Mouse (Mus musculus) embryonic facial prominence, embryonic 10.5 days (tissue): Measurements from ENCODE around the gene Tnni2. TPM values are rescaled to one million over a fixed set of nuclear protein-coding genes. Genes with fewer than 3 reads are reported as not detected.

Experiments used
- DNase-seq: peaks from one replicate; pipeline ENCODE4 v3.0.0-alpha.2; 2017; ENCODE audit warnings: low spot score
- H3K27ac ChIP-seq: fragments of 300-500 bp; sonication (generic); replicated peaks from 2 replicates; pipeline ENCODE4 v1.5.1; 2016; ENCODE audit warnings: mild to moderate bottlenecking
- H3K27me3 ChIP-seq: fragments of 300-500 bp; sonication (generic); replicated peaks from 2 replicates; pipeline ENCODE4 v1.6.1; 2016; ENCODE audit warnings: low read depth, mild to moderate bottlenecking; ENCODE audit not compliant: poor library complexity, severe bottlenecking
- H3K36me3 ChIP-seq: fragments of 300-500 bp; sonication (generic); replicated peaks from 2 replicates; pipeline ENCODE4 v1.6.1; 2016; ENCODE audit warnings: mild to moderate bottlenecking, moderate library complexity
- H3K4me1 ChIP-seq: fragments of 300-500 bp; sonication (generic); 2 replicates; pipeline ENCODE4 v1.6.1; 2016
- H3K4me3 ChIP-seq: fragments of 300-500 bp; sonication (generic); 2 replicates; pipeline ENCODE4 v1.5.1; 2016; ENCODE audit warnings: mild to moderate bottlenecking, moderate library complexity
- H3K9me3 ChIP-seq: fragments of 300-500 bp; sonication (generic); 2 replicates; pipeline ENCODE4 v1.6.1; 2016; ENCODE audit warnings: mild to moderate bottlenecking
- WGBS: fragments of 180-500 bp; shearing (Covaris S2); methylation state at CpG from one replicate; pipeline ENCODE4 v1.1.7; 2016; 5-methylcytosine and 5-hydroxymethylcytosine counted together
- polyA plus RNA-seq: library from polyadenylated mRNA; unstranded; fragments of >200 nt; fragmentation: Nextera tagmentation; extraction: Ambion mirVana; gene quantifications from 2 replicates; pipeline ENCODE4 v1.2.1, GENCODE M21; 2016

Gene Tnni2
- polyA plus RNA-seq, 1 experiment from 2014 or later: 1.7 TPM

- 83% methylated on average over 3 of the region's 3 CpGs for WGBS
- no peaks in the 10 kb centered on the region for H3K9me3 ChIP-seq
These were observed 32.0 kb upstream of the Tnni2 start for GRCm38 (mm10) chr7:142409603-142410002.

GRCm38 (mm10) chr7:142413285-142413684 is 28.3 kb upstream of the Tnni2 start:
- H3K36me3 ChIP-seq: no peaks in the 10 kb centered on the region
- no peaks in the 10 kb centered on the region for H3K4me1 ChIP-seq
- no peak overlapping the region for H3K4me3 ChIP-seq
- no peak overlapping the region for H3K27ac ChIP-seq
- DNase-seq: no peak
- no peaks in the 10 kb centered on the region for H3K9me3 ChIP-seq
- 93% methylated on average over 6 of the region's 6 CpGs for WGBS
- no peaks in the 10 kb centered on the region for H3K27me3 ChIP-seq

More at GRCm38 (mm10) chr7:142409603-142410002, 32.0 kb upstream of the Tnni2 start:
- Histone ChIP-seq H3K27me3 (no peaks in the 10 kb centered on the region), H3K4me1 (no peaks in the 10 kb centered on the region), H3K4me3 (no peak overlapping the region), H3K36me3 (no peaks in the 10 kb centered on the region), H3K27ac (no peak overlapping the region)
- no peak for DNase-seq

DNA sequence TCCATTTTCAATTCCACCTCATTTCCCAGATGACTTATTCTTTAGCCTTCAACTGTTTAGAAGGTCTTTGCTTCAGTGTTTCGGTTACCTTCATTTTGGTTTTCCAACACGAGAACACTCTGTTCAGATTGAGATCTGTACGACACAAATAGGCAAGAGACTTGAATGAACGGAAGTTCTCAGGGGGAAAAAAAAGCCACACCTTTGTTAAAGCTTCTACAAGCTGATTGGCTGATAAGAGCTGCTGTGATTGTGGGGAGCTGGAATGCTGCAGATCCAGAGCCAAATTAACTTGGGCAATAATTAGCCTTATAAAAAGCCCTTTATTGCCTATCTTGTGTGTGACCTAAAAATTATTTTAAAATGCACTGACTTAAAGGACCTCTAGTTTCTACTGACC is 26.3 kb upstream of the Tnni2 start:
- H3K27ac ChIP-seq: no peak overlapping the region
- H3K9me3 ChIP-seq: no peaks in the 10 kb centered on the region
- no peaks in the 10 kb centered on the region for H3K36me3 ChIP-seq
- H3K27me3 ChIP-seq: no peaks in the 10 kb centered on the region
- no peak for DNase-seq
- H3K4me3 ChIP-seq: no peak overlapping the region
- no peaks in the 10 kb centered on the region for H3K4me1 ChIP-seq
- WGBS: 61% methylated on average over 4 of the region's 4 CpGs

DNA sequence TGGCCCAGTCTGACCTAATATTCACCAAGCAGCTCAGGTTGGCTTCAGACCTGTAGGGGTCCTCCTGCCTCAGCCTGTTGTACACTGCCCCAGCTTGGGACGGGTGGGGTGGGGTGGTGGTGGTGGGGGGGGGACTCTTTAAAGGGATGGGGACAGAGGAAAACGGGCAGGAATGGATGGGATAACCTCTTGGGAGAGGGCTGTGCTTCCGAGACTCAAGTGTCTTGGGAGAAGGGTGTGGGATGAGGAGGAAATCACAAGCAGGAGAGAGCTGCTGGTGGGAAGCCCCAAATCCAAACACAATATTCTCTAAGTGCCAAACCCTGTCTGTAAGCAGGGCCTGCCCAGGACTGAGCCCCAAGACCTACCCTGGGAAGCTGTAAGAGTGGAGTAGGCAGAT is 25.4 kb upstream of the Tnni2 start:
- Histone ChIP-seq H3K36me3 (no peaks in the 10 kb centered on the region), H3K4me1 (no peaks in the 10 kb centered on the region), H3K27ac (no peak overlapping the region), H3K27me3 (no peaks in the 10 kb centered on the region), H3K9me3 (no peaks in the 10 kb centered on the region), H3K4me3 (no peak overlapping the region)
- WGBS: 70% methylated on average over 3 of the region's 3 CpGs
- DNase-seq: no peak

DNA sequence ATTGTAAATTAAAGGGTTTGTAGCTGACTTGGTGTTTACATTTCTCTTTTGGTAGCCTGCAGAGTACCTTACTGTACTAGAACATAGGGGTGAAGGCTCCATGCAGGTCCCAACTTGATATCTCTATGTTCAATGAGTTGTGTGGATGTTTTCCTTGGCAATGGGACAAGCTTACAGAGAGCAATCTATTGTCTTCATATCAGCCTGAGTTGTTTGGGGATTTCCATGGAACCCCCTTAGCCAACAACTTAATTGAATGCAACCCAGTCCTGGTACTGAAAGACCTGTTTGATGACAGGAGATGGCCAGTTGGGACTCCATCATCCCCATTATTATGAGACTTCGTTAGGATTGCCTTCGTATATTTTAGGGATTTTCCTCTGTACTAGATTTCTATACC is 23.6 kb upstream of the Tnni2 start:
- no peak overlapping the region for H3K4me3 ChIP-seq
- WGBS: 94% methylated on average over 2 of the region's 2 CpGs
- no peak for DNase-seq
- H3K4me1 ChIP-seq: no peaks in the 10 kb centered on the region
- no peaks in the 10 kb centered on the region for H3K27me3 ChIP-seq
- H3K9me3 ChIP-seq: no peaks in the 10 kb centered on the region
- H3K27ac ChIP-seq: no peak overlapping the region
- H3K36me3 ChIP-seq: no peaks in the 10 kb centered on the region

DNA sequence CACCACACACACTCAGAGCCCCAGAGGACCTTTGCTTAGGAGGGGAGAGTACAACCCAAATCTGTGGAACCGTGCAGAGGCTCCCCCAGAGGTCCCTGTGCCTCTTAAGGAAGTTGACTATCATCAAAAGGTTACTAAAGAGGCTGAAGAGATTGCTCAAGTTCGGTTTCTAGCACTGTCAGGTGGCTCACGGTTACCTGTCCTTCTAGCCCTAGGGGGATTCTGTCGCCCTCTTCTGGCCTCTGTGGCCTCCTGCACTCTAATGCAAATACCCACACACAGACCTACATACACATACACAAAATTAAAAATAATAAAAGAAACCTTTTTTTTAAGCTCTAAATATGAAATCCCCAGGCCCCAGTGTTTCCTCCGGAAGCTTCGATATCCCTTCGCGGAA is 22.9 kb upstream of the Tnni2 start:
- WGBS: 87% methylated on average over 8 of the region's 8 CpGs
- Histone ChIP-seq H3K36me3 (no peaks in the 10 kb centered on the region), H3K9me3 (no peaks in the 10 kb centered on the region), H3K4me1 (no peaks in the 10 kb centered on the region), H3K27ac (no peak overlapping the region), H3K27me3 (no peaks in the 10 kb centered on the region), H3K4me3 (no peak overlapping the region)
- DNase-seq: no peak

GRCm38 (mm10) chr7:142419887-142420286 is 21.7 kb upstream of the Tnni2 start:
- Histone ChIP-seq H3K9me3 (no peaks in the 10 kb centered on the region), H3K4me3 (no peak overlapping the region), H3K36me3 (no peaks in the 10 kb centered on the region), H3K27ac (no peak overlapping the region), H3K27me3 (no peaks in the 10 kb centered on the region), H3K4me1 (no peaks in the 10 kb centered on the region)
- DNase-seq: no peak
- 90% methylated on average over 5 of the region's 5 CpGs for WGBS

DNA sequence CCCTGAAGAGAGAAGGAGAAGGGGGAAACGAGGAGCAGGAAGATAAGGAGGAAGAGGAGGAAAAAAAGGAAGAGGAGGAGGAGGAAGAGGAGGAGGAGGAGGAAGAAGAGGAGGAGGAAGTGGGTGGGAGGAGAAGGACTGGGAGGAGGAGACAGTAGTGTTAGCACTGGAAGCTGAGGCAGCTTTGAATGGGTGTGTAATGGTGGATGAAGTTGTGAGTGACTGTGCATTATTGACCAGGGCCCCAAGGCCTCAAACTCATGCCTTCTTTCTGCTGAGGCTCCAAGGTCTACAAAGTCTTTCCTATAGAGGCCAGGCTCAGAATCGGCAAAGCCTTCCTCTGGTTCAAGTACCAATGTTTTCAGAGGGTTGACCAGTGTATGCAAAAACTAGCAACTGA is 19.8 kb upstream of the Tnni2 start:
- Histone ChIP-seq H3K4me1 (peaks cover 6% of the 10 kb centered on the region; the same call in 1 of the 2 replicates), H3K27me3 (no peaks in the 10 kb centered on the region), H3K36me3 (no peaks in the 10 kb centered on the region), H3K9me3 (no peaks in the 10 kb centered on the region), H3K4me3 (no peak overlapping the region), H3K27ac (no peak overlapping the region)
- no peak for DNase-seq
- 76% methylated on average over 2 of the region's 2 CpGs for WGBS

- peaks cover 26% of the 10 kb centered on the region for H3K4me1 ChIP-seq
- WGBS: 62% methylated on average over 11 of the region's 11 CpGs
- no peaks in the 10 kb centered on the region; the same call in 1 of the 2 replicates for H3K27me3 ChIP-seq
- H3K36me3 ChIP-seq: no peaks in the 10 kb centered on the region
- no peak for DNase-seq
- no peak overlapping the region; the same call in 1 of the 2 replicates for H3K27ac ChIP-seq
- no peaks in the 10 kb centered on the region for H3K9me3 ChIP-seq
- no peak overlapping the region for H3K4me3 ChIP-seq
These were observed 15.9 kb upstream of the Tnni2 start for GRCm38 (mm10) chr7:142425641-142426213.

DNA sequence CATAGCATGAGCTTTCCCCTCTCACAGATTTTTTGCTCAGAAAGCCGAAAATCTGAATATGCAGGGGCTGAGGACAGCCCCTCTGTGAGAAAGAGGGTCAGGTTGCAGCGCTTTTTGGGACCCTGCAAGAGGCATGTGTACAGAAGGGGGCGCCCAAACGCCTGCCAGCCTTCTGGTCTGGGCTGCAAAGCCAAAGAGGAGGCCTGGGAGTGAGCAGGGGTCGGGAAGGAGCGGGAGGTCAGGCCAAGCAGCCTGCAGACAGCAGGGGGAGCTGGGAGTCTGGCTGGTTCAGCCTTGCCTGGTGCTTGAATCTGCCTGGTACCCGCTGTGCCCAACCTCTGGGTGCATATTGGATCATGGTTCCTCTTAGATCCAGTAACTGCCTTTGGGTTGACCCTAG is 13.4 kb upstream of the Tnni2 start:
- peaks cover 26% of the 10 kb centered on the region for H3K4me1 ChIP-seq
- H3K27ac ChIP-seq: peak overlapping the region; percentile 59
- H3K36me3 ChIP-seq: no peaks in the 10 kb centered on the region
- DNase-seq: peak; percentile 88
- 3% methylated on average over 7 of the region's 7 CpGs for WGBS
- no peak overlapping the region for H3K4me3 ChIP-seq
- H3K9me3 ChIP-seq: no peaks in the 10 kb centered on the region
- H3K27me3 ChIP-seq: no peaks in the 10 kb centered on the region; the same call in 1 of the 2 replicates

GRCm38 (mm10) chr7:142430160-142430678 is 11.4 kb upstream of the Tnni2 start:
- H3K4me1 ChIP-seq: peaks cover 39% of the 10 kb centered on the region
- DNase-seq: no peak
- H3K27me3 ChIP-seq: no peaks in the 10 kb centered on the region; the same call in 1 of the 2 replicates
- no peaks in the 10 kb centered on the region for H3K9me3 ChIP-seq
- no peak overlapping the region for H3K4me3 ChIP-seq
- WGBS: 78% methylated on average over 12 of the region's 12 CpGs
- no peaks in the 10 kb centered on the region for H3K36me3 ChIP-seq
- peak overlapping the region; percentile 36 for H3K27ac ChIP-seq

- Histone ChIP-seq H3K9me3 (no peaks in the 10 kb centered on the region), H3K27ac (peak overlapping the region; percentile 5; the same call in 1 of the 2 replicates)
These were observed 10.5 kb upstream of the Tnni2 start for GRCm38 (mm10) chr7:142431106-142431505.

DNA sequence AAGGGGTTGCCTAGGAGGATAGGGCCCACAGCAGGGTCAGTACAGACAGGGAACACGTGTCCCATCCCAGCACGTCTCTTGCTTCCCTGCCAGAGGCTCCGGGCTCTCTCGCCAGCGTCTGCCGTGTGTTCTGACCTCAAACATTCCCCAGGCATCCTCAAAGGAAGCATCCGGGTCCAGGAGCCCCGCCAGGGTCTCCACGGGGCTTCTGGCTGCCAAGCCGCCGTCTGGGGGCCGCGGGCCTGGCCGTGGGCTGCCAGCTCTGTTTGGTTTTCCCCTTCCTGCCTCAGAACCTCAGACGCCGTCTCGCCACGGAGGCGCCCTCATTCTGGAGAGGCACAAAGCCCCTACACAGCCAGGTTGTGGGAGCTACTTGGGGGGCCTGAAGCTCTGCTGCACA is 8.0 kb upstream of the Tnni2 start:
- Histone ChIP-seq H3K36me3 (no peaks in the 10 kb centered on the region), H3K4me1 (peaks cover 25% of the 10 kb centered on the region), H3K9me3 (no peaks in the 10 kb centered on the region), H3K4me3 (no peak overlapping the region), H3K27ac (peak overlapping the region; percentile 82), H3K27me3 (no peaks in the 10 kb centered on the region; the same call in 1 of the 2 replicates)
- peak; percentile 18 for DNase-seq
- 56% methylated on average over 19 of the region's 19 CpGs for WGBS

More at GRCm38 (mm10) chr7:142431106-142431505, 10.5 kb upstream of the Tnni2 start:
- H3K4me3 ChIP-seq: no peak overlapping the region
- 95% methylated on average over 14 of the region's 14 CpGs for WGBS
- no peaks in the 10 kb centered on the region for H3K36me3 ChIP-seq
- DNase-seq: no peak
- H3K27me3 ChIP-seq: no peaks in the 10 kb centered on the region; the same call in 1 of the 2 replicates
- H3K4me1 ChIP-seq: peaks cover 38% of the 10 kb centered on the region
